Mouse (Mus musculus) frontal cortex, postnatal 10 days (tissue): ENCODE data around the gene Hspb3.
A peak's percentile ranks its signal among the peaks of the same experiment; 100 is the strongest.

Experiments
- DNase-seq, 2 experiments: peaks; one replicate each; pipeline ENCODE4 v3.0.0; 2022; ENCODE audit warnings: low spot score in 2 of 2, mixed read lengths in 1 of 2

Gene Hspb3

DNA sequence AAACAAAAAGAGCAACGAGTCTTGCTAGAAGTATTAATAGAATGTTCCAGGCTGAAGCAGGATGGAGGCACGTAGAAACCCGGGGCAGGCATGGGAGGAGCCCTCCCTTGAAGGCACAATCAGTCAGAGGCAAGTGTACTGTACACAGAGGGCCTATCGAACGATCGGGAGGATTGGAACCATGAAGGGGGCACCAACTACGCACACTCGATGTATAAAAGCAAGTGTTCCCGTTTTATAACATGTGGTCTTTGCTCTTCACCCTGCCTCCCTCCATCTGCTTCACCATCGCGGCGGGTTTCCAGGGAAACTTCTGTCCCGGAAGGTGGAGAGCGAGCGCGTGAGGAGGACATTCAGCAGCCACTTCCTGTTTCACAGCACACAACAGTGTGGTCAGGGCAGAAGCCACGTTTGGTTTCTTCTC, 27.7 kb downstream of the Hspb3 start:
- DNase-seq, result no peak

- no peak for DNase-seq
These were observed 28.6 kb downstream of the Hspb3 start for GRCm38 (mm10) chr13:113634732-113635481.

DNA sequence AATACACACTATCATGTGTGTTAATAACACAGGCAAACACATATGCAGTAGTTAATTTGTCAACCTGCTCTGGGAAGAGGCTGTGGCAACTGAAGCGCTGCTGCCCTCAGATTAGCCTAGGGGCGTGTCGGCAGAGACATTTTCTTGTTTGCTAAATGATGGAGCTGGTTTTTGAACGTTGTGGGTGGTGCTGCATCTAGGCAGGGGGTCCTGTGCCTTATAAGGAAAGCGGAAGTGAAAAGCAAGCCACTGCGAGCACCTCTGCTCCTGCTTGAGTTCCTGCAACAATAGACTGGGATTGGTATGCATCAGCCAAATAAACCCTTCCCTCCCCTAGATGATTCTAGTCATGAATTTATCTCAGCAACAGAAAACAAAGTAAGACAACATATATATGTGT, 31.0 kb downstream of the Hspb3 start:
- no peak for DNase-seq

GRCm38 (mm10) chr13:113627601-113628000, 35.9 kb downstream of the Hspb3 start:
- DNase-seq, result no peak

GRCm38 (mm10) chr13:113622865-113623255, 40.6 kb downstream of the Hspb3 start:
- no peak for DNase-seq

DNA sequence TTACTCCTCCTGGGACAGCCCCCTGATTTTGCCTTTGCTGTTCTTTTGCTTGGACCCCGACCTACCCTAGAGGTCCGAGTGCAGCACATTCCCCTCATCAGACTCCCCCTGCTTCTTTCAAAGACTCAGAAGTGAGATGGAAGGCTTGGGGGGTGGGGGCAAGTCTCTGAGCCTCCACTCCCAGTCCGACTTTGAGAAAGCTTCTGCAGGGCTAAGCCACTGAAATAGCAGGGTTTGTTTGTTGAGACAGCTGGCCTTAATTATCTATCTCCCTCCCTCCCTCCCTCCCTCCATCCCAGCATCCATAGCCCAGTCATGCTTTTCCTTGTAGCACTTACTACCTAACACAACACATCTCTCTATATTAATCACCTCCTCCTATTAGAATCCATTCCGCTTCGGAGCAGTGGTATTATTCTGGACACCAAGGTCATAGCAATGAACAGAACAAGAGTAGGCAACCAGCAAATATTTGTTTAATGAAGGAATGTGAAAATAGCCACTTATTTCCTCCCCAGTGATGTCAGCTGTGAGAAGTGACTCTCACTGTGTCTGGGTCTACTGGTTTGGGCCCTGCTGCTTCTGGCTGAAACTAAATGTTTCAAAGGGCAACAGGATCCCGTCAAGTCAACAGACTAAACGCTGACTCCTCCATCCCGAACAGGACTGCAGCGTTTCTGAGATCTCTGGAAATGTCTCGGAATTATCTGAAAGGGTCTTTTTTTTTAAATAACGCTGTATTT, 41.2 kb downstream of the Hspb3 start:
- DNase-seq, result no peak

DNA sequence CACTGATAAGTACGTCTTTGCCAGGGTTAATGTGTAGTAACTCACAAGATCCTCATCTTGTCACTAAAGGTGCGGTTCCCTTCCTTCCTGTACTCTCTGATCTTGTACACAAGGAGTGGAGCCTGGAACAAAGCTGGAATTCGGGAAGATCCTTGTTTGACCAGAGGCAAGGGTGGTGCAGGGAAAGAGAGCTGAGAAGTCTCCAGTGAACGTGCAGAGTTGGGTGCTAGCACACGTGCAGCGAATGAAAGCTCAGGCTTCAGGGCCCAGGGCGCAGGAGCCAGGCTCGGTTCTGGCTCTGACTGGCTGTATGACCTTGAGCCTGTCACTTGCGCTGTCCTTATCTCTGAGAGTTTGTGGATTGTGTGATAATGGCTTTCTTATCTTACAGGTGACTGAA, 44.5 kb downstream of the Hspb3 start:
- no peak for DNase-seq

DNA sequence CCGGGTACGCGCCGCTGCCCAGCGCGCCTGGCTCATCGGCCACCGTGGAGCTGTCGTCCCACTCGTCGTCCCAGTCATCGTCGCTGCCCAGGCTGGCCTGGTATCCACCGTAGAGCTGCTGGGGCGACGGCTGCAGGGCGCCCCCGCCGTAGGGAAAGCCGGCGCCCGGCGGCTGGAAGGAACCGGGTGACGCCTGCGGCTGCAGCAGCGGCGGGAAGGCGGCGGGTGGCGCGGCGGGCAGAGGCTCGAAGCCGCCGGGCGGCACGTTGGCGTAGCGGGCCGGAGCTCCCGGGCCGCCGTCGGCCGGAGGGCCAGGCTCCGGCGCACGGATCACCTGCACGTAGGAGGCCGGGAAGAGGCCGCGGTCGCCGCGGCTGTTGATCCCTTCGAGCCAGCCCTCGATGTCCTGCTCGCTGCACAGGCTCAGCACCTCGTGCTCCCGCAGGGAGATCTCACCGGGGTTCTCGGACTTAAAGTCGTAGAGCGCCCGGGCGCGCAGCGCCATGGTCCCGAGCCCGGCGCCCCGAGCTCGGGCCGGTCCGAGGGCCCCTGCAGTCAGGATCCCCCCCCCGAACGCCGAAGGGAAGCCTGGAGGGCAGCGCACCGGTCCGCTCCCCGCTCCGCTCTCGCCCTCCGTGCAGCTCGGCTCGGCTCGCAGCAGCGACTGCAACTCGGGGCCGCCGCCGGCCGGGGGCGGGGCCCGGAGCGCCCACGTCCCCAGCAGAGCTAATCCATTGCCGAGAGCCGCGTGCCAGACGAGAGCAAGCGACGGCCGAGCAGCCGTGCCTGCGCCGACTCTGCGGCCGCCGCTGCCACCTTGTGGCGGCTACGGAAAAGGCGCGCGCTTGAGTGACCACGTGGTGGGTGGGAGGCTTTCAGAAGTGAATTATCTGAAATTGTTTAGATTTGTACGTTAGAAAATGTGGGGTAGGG, 45.3 kb downstream of the Hspb3 start, which contains the start of gene Snx18:
Gene Snx18 (minus strand): TSS at position 674 of the 933 bp plus-strand sequence.
- DNase-seq, result peak; percentile 82 to 91

- no peak for DNase-seq
These were observed 46.1 kb downstream of the Hspb3 start for GRCm38 (mm10) chr13:113617338-113617890.

DNA sequence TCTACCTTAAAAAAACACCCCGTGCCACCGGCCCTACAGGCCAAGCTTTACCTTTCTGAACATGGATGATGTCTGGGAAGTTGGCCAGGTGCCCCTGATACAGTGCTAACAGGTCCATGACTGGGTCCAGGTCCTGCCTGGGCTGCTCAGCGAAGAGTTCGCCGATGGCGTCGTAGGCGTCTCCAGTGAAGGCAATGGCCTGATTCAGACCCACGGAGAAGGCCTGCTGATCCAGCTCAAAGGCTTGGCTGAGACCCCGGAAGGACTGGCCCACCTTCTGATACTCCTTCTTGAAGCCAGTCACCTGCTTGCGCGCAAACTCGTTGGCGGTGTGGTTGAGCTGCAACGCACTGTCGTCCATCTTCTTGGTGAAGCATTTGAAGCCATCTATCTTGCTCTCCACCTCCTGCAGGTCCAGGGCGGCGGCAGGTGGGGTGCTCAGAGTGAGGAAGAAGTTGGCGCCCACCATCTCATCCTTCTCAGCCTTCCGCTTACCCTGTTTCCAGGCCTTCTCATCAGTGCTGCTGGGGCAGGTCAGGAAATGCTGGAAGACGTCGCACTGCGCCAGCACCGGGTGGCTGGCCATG, 46.6 kb downstream of the Hspb3 start:
- DNase-seq, result no peak

- DNase-seq, result no peak
These were observed 47.4 kb downstream of the Hspb3 start for GRCm38 (mm10) chr13:113615971-113616671.

GRCm38 (mm10) chr13:113615546-113615941, 47.9 kb downstream of the Hspb3 start:
- DNase-seq, result peak in 1 of 2 experiments; percentile 32

GRCm38 (mm10) chr13:113614635-113615545, 48.6 kb downstream of the Hspb3 start:
- peak; percentile 34 to 63 for DNase-seq

DNA sequence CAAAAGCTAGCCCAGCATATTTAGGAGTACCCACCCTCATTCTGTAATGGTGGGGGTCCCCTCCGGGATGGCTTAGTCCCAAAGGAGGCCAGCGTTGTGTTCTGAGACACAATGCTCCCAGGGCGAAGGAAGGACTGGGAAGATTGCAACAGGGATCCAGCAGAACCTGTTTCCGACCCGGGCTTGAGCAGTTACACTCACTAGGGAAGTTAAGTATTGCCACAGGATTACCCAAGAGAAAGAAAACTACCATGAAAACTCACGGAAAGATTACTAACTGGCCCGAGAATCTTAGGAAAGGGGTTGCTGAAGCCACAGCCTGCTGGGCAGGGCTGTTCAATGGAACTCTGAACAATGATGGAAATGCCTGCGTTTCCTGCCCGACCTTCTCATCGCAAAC, 49.6 kb downstream of the Hspb3 start:
- no peak for DNase-seq

DNA sequence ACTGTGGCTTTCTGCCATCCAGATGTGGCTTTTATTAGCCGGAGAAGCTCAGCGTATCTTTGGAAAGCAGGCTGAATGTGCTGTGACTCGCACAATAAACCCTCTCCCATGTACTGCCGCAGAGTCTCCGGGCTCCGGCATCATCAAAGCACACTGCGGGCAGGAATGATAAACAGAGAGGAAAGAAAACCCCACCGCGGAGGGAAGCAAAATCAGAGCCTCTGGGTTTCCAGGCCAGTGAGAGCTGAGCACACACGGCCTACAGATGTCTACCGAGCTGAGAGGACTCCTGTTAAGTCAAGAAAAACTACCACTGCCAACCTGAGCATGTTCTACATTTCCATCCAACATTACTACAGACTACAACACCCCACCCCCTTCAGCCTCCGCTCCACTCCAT, 50.1 kb downstream of the Hspb3 start:
- no peak for DNase-seq
